Mouse (Mus musculus) erythroblast, embryonic 14.5 days (primary cell): Measurements from ENCODE around the gene Mrtfa.

ENCODE experiments used
- GATA1 ChIP-seq: IDR thresholded peaks from 2 replicates; pipeline ENCODE4 v1.6.1; 2012; ENCODE audit warnings: low read length, inconsistent platforms, mixed read lengths
- TAL1 ChIP-seq: IDR thresholded peaks from 3 replicates; pipeline ENCODE4 v1.6.1; 2012; ENCODE audit warnings: low read length, inconsistent platforms, mixed read lengths

DNA sequence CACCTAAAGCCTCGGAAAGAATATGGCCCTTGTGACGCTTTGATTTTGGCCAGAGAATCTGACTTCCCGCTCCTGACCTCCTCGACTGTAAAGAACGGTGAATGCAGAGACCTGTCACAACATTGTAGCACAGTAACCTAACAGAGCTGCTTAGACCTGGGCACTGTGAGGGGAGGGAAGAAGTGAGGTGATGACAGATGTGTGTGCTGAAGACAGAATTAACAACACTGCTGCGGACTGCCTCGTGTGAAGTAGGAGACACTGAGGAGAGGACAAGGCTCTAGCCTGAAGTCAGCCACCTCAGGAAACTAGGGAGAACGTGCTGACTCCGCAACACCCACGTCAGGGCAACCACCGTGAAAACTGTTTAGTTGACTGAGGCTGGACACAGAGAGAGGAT, 11.9 kb downstream of the Mrtfa start:
- no peak for TF ChIP-seq TAL1
- no peak for TF ChIP-seq GATA1
